Mouse (Mus musculus) liver, adult 2 months (tissue): ENCODE results near the gene Bicra.

Experiments
- CTCF ChIP-seq: fragments of 200-500 bp; IDR thresholded peaks from 2 replicates; pipeline ENCODE4 v1.5.1; 2011; ENCODE audit warnings: low read depth, low read length, control low read depth
- POLR2A ChIP-seq: fragments of 200-500 bp; IDR thresholded peaks from 2 replicates; pipeline ENCODE4 v1.6.1; 2011; ENCODE audit warnings: low read length, control low read depth; ENCODE audit not compliant: insufficient read depth; ENCODE audit errors: extremely low read depth

- TF ChIP-seq CTCF: no peak
- no peak for TF ChIP-seq POLR2A
Observed at GRCm38 (mm10) chr7:15962311-15963288, 85.1 kb downstream of the Bicra start.
